In the genomic region with DNA sequence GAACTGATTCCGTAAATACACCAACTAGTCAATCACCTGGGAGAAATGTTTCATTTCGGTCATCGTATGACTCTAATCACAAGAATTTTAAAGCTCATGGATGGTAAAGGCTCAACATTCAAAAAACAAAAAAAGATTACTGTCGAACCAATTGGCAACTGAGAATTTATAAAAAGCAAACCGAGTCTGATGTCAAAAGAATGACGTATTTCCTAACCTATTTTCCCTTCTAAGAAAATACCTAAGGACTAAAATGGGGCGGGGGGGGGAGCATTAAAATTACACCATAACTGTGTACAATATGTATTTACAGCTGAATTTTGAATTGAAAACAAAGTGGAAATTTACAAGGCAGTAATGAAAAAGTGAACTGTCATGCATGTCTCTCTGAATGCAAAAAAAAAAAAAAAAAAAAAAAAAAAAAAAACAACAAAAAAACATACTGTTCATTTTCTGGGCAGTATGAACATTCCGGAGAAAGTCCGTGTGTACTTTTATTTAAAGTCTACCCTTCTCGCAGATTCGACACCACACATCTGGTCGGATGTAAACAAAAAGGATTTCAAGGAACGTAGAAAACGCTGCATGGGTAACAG, we compare ENCODE assay signal across 8 mouse cellular contexts. TPM values are rescaled to one million over a fixed set of nuclear protein-coding genes. Genes with fewer than 3 reads are reported as not detected.
DNase-seq lines count a peak whose midpoint lies in the region; ATAC-seq lines count a peak whose summit lies in the region.

No protein-coding gene starts in this region.

- no peaks in the 10 kb centered on the region for H3K9me3 ChIP-seq in lung, embryonic 15.5 days
- H3K9me3 ChIP-seq in embryonic facial prominence, embryonic 10.5 days, result no peaks in the 10 kb centered on the region
- H3K9me3 ChIP-seq in intestine, embryonic 15.5 days, result no peaks in the 10 kb centered on the region
- no peaks in the 10 kb centered on the region for H3K9me3 ChIP-seq in neural tube, embryonic 15.5 days (replicated peaks)

- whole genome bisulfite sequencing in lung, embryonic 15.5 days, result 20% methylated on average over 14 of the region's 14 CpGs
- 29% methylated on average over 14 of the region's 14 CpGs for WGBS in embryonic facial prominence, embryonic 10.5 days
- 22% methylated on average over 14 of the region's 14 CpGs for WGBS in intestine, embryonic 15.5 days
- WGBS in neural tube, embryonic 15.5 days, result 26% methylated on average over 14 of the region's 14 CpGs

- ATAC-seq in lung, embryonic 15.5 days (ENCODE audit: borderline replicate concordance, extremely low read depth, low FRiP score, low TSS enrichment), result no peak
- no peak for ATAC-seq in intestine, embryonic 15.5 days
- no peak for ATAC-seq in neural tube, embryonic 15.5 days (ENCODE audit: low FRiP score)
- no peak for ATAC-seq in monocyte, adult 5-6 weeks (replicated peaks; ENCODE audit: insufficient number of reproducible peaks, low FRiP score, low TSS enrichment, poor library complexity, severe bottlenecking)

- peak overlapping the region; percentile 53 for H3K4me2 ChIP-seq in lung, embryonic 15.5 days
- peak overlapping the region; percentile 45 for H3K4me2 ChIP-seq in intestine, embryonic 15.5 days (replicated peaks)
- H3K4me2 ChIP-seq in neural tube, embryonic 15.5 days, result peak overlapping the region; percentile 77

- H3K9ac ChIP-seq in lung, embryonic 15.5 days, result peak overlapping the region; percentile 73
- peak overlapping the region; percentile 89 for H3K9ac ChIP-seq in intestine, embryonic 15.5 days
- H3K9ac ChIP-seq in neural tube, embryonic 15.5 days (replicated peaks), result peak overlapping the region; percentile 89

- peaks cover 9% of the 10 kb centered on the region for H3K4me1 ChIP-seq in lung, embryonic 15.5 days
- peaks cover 5% of the 10 kb centered on the region; the same call in 1 of the 2 replicates for H3K4me1 ChIP-seq in embryonic facial prominence, embryonic 10.5 days
- H3K4me1 ChIP-seq in intestine, embryonic 15.5 days (replicated peaks), result no peaks in the 10 kb centered on the region; the same call in 1 of the 2 replicates
- H3K4me1 ChIP-seq in neural tube, embryonic 15.5 days, result peaks cover 11% of the 10 kb centered on the region

- no peaks in the 10 kb centered on the region for H3K27me3 ChIP-seq in lung, embryonic 15.5 days
- no peaks in the 10 kb centered on the region for H3K27me3 ChIP-seq in embryonic facial prominence, embryonic 10.5 days (replicated peaks; ENCODE audit: low read depth, poor library complexity, severe bottlenecking)
- no peaks in the 10 kb centered on the region for H3K27me3 ChIP-seq in intestine, embryonic 15.5 days (replicated peaks)
- H3K27me3 ChIP-seq in neural tube, embryonic 15.5 days (replicated peaks), result no peaks in the 10 kb centered on the region

- peak overlapping the region; percentile 93 for H3K27ac ChIP-seq in lung, embryonic 15.5 days
- peak overlapping the region; percentile 95 for H3K27ac ChIP-seq in embryonic facial prominence, embryonic 10.5 days (replicated peaks)
- peak overlapping the region; percentile 97 for H3K27ac ChIP-seq in intestine, embryonic 15.5 days
- peak overlapping the region; percentile 96 for H3K27ac ChIP-seq in neural tube, embryonic 15.5 days (replicated peaks)

- DNase-seq in lung, postnatal 10 days, result no peak
- DNase-seq in embryonic facial prominence, embryonic 10.5 days (ENCODE audit: low spot score), result no peak
- no peak for DNase-seq in frontal cortex, postnatal 14 days (ENCODE audit: low spot score in 2 of 2)
- DNase-seq in embryo, embryonic 9.5 days (ENCODE audit: extremely low spot score), result no peak

- peak overlapping the region; percentile 71 for H3K4me3 ChIP-seq in lung, embryonic 15.5 days
- peak overlapping the region; percentile 77 for H3K4me3 ChIP-seq in embryonic facial prominence, embryonic 10.5 days
- H3K4me3 ChIP-seq in intestine, embryonic 15.5 days (replicated peaks), result peak overlapping the region; percentile 85
- H3K4me3 ChIP-seq in neural tube, embryonic 15.5 days (replicated peaks), result peak overlapping the region; percentile 93

- peaks cover 18% of the 10 kb centered on the region for H3K36me3 ChIP-seq in lung, embryonic 15.5 days
- peaks cover 23% of the 10 kb centered on the region for H3K36me3 ChIP-seq in embryonic facial prominence, embryonic 10.5 days (replicated peaks)
- H3K36me3 ChIP-seq in intestine, embryonic 15.5 days, result peaks cover 12% of the 10 kb centered on the region
- peaks cover 17% of the 10 kb centered on the region for H3K36me3 ChIP-seq in neural tube, embryonic 15.5 days

RNA-seq across cellular contexts. Expression of a gene that starts 0.6 kb away (rescaled TPM):
- polyA plus RNA-seq in lung, embryonic 15.5 days (2015; fragmentation: Nextera tagmentation; extraction: Ambion mirVana), result 27.3 and 27.9 TPM in 2 replicates
- 35.0 and 35.5 TPM in 2 replicates for polyA plus RNA-seq in embryonic facial prominence, embryonic 10.5 days (2016; fragmentation: Nextera tagmentation; extraction: Ambion mirVana)
- 29.3 and 31.6 TPM in 2 replicates for polyA plus RNA-seq in intestine, embryonic 15.5 days (2015; fragmentation: Nextera tagmentation; extraction: Ambion mirVana)
- polyA plus RNA-seq in neural tube, embryonic 15.5 days (2015; fragmentation: Nextera tagmentation; extraction: Ambion mirVana), result 34.2 and 34.4 TPM in 2 replicates
- total RNA-seq in monocyte, adult 5-6 weeks (2017), result 26.6 to 35.5 TPM (median 28.0 TPM) in 3 replicates

RNA-seq across cellular contexts. Expression of a gene that starts 15.6 kb away (rescaled TPM):
- 13.2 and 13.6 TPM in 2 replicates for polyA plus RNA-seq in lung, embryonic 15.5 days (2015; fragmentation: Nextera tagmentation; extraction: Ambion mirVana)
- polyA plus RNA-seq in embryonic facial prominence, embryonic 10.5 days (2016; fragmentation: Nextera tagmentation; extraction: Ambion mirVana), result 4.1 and 4.2 TPM in 2 replicates
- 12.3 and 13.0 TPM in 2 replicates for polyA plus RNA-seq in intestine, embryonic 15.5 days (2015; fragmentation: Nextera tagmentation; extraction: Ambion mirVana)
- 9.0 and 10.7 TPM in 2 replicates for polyA plus RNA-seq in neural tube, embryonic 15.5 days (2015; fragmentation: Nextera tagmentation; extraction: Ambion mirVana)
- total RNA-seq in monocyte, adult 5-6 weeks (2017), result 56.9 to 70.4 TPM (median 70.4 TPM) in 3 replicates

RNA-seq across cellular contexts. Expression of a gene that starts 31.2 kb away (rescaled TPM):
- 232 and 243 TPM in 2 replicates for polyA plus RNA-seq in lung, embryonic 15.5 days (2015; fragmentation: Nextera tagmentation; extraction: Ambion mirVana)
- polyA plus RNA-seq in embryonic facial prominence, embryonic 10.5 days (2016; fragmentation: Nextera tagmentation; extraction: Ambion mirVana), result 102 and 122 TPM in 2 replicates
- 175 and 233 TPM in 2 replicates for polyA plus RNA-seq in intestine, embryonic 15.5 days (2015; fragmentation: Nextera tagmentation; extraction: Ambion mirVana)
- 402 and 424 TPM in 2 replicates for polyA plus RNA-seq in neural tube, embryonic 15.5 days (2015; fragmentation: Nextera tagmentation; extraction: Ambion mirVana)
- total RNA-seq in monocyte, adult 5-6 weeks (2017), result 56.3 to 89.6 TPM (median 68.8 TPM) in 3 replicates
